Mouse (Mus musculus) left cerebral cortex, adult 2 months (tissue): ENCODE measurements around the gene Gsc2. TPM values are rescaled to one million over a fixed set of nuclear protein-coding genes. Genes with fewer than 3 reads are reported as not detected.

Experiments
- DNase-seq, 2 experiments: peaks; one replicate each; pipeline ENCODE4 v3.0.0; 2021 to 2022; ENCODE audit warnings: low spot score in 2 of 2, mixed read lengths in 1 of 2; ENCODE audit errors: extremely low spot score in 1 of 2
- H3K27ac ChIP-seq: fragments of 200-600 bp; 2 replicates; pipeline ENCODE4 v1.8.1; 2022
- H3K4me3 ChIP-seq: fragments of 200-600 bp; 2 replicates; pipeline ENCODE4 v1.8.1; 2022
- CTCF ChIP-seq: fragments of 200-600 bp; IDR thresholded peaks from 2 replicates; pipeline ENCODE4 v1.8.1; 2022; ENCODE audit warnings: antibody characterized with exemption, mild to moderate bottlenecking, moderate library complexity
- intact Hi-C: fragments of 180-260 bp; cut with DNase I; formaldehyde crosslinking; loops from one replicate; pipeline ENCODE4 v1.15.1; 2025
- total RNA-seq, 2 experiments: library from RNA; stranded (reverse); gene quantifications; 2 replicates each; pipeline ENCODE4 v1.2.3; 2021

Gene Gsc2
- total RNA-seq, 2 experiments from 2014 or later = not detected

DNA sequence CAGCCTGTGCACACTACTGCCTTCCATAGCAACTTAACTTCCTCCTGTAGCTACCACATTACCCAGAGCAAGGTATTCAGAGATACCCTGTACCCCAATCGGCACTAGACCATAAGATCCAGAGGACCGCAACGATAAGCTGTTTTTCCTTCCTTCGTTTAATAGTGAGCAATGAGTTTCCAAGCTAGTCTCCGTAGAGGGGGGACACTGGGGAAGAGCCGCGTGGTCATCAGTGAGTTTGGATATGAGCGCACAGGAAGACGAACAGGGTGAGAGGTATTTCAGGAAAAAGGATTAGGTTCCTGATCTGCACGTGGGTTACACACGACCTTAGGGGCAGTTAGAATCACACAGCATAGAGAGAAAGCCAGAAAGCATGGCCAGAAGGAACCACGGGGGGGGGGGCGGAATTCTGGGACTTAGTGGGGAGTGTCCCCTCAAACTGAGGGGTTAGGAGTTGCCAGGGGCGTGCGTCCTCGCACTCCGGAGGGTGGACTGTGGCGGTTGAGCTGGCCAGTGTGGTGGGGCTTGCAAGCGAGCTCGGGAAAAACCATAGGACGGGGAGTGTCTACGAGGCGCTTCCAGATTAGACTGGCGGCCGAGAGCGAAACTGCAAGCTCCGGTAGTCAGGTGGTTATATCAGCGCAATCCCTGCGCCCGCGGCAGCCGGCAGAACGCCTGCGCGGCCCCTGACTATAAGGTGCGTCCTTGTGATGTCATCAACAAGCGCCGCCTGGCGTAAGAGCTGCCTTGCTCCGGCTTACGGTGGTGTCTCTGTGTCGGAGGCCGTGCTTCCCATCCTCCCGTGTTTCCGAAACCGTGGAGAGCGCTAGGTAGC is 6.7 kb upstream of the Gsc2 start:
- peak; percentile 77 for TF ChIP-seq CTCF
- Histone ChIP-seq H3K4me3 (peak overlapping the region; percentile 78), H3K27ac (peak overlapping the region; percentile 90)
- peak; percentile 96 for DNase-seq
- intact Hi-C loops = loop anchor here (10.0 kb wide), 1 partner anchor 313 kb away; the partner anchor contains the start of gene Zdhhc8

- no peak for DNase-seq
- no peak overlapping the region for H3K27ac ChIP-seq
- H3K4me3 ChIP-seq = no peak overlapping the region
- intact Hi-C loops = loop anchor here (10.0 kb wide), 1 partner anchor 314 kb away; the partner anchor contains the start of gene Zdhhc8
- no peak for TF ChIP-seq CTCF
Observed at GRCm38 (mm10) chr16:17920586-17920985, 5.7 kb upstream of the Gsc2 start.

GRCm38 (mm10) chr16:17911052-17911595 is 3.7 kb downstream of the Gsc2 start, which contains the start of gene Ess2:
TSS of gene Ess2 (minus strand) at chr16:17911348.
- DNase-seq = peak; percentile 92
- intact Hi-C loops = loop anchor here (1.0 to 2.0 kb wide), 2 partner anchors 75 to 138 kb away; no protein-coding TSS in a partner anchor
- peak; percentile 98 for TF ChIP-seq CTCF
- H3K27ac ChIP-seq = peak within 1 kb of the TSS; percentile 90
- peak within 1 kb of the TSS; percentile 84 for H3K4me3 ChIP-seq

- no peak for TF ChIP-seq CTCF
- intact Hi-C loops = no loop called here
- no peak for DNase-seq
- no peak within 1 kb of the TSS for H3K27ac ChIP-seq
- no peak within 1 kb of the TSS for H3K4me3 ChIP-seq
Observed at GRCm38 (mm10) chr16:17898462-17898861, 16.4 kb downstream of the Gsc2 start, which contains the start of the genes Dgcr2 and Tssk2. TSS of gene Dgcr2 (minus strand) at chr16:17898562. TSS of gene Tssk2 (plus strand) at chr16:17898637.

DNA sequence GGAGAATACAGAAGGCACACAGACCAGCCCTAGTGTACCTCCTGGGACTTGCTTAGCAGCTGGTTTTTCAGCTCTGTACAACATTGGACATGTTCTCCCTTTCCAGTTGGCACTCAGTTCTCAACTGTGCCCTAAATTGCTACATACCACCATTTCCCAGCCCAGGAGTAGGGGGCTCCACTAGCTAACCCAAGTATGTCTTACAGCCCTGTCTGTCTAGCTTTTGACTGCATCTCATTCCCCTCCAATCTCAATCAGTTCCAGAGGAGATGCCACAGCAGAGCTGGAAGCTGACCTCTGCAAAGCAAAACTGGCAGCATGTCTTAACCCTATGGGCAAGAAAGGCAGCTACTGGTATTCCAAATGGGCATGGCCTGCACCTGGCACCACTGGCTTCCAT is 18.8 kb downstream of the Gsc2 start:
- H3K27ac ChIP-seq = no peak overlapping the region
- TF ChIP-seq CTCF = no peak
- H3K4me3 ChIP-seq = no peak overlapping the region
- no peak for DNase-seq
- intact Hi-C loops = no loop called here

- intact Hi-C loops = no loop called here
- DNase-seq = no peak
- no peak within 1 kb of the TSS for H3K27ac ChIP-seq
- no peak within 1 kb of the TSS for H3K4me3 ChIP-seq
- no peak for TF ChIP-seq CTCF
Observed at GRCm38 (mm10) chr16:17893923-17894322, 20.9 kb downstream of the Gsc2 start, which contains the start of gene Tssk1. TSS of gene Tssk1 (plus strand) at chr16:17894223.

- Histone ChIP-seq H3K27ac (no peak overlapping the region), H3K4me3 (no peak overlapping the region)
- intact Hi-C loops = no loop called here
- DNase-seq = no peak
- TF ChIP-seq CTCF = no peak
Observed at GRCm38 (mm10) chr16:17892606-17893005, 22.3 kb downstream of the Gsc2 start.

DNA sequence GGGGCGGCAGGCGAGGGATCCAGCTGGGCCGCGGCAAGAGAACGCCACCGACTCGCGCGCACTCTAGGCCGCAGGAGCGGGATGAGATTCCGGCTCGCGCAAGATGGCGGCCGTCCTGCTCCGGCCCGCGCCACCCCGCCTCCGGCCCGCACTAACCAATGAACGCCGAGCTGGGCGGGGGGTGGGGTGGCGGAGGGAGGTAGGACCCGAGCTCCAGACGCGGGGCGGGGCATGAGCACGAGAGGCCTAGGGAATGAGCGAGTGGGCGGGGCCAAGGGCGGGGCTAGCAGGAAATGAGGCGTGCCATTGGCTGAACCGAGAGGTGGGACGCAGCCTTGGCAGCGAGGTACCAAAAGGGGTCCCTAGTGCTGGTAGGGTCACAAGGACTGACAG is 23.3 kb downstream of the Gsc2 start, which contains the start of gene Gm20518:
Gm20518 (minus strand) TSS at position 105 of the 393 bp plus-strand sequence.
- peak within 1 kb of the TSS; percentile 99 for H3K27ac ChIP-seq
- peak within 1 kb of the TSS; percentile 99 for H3K4me3 ChIP-seq
- peak; percentile 98 to 99 for DNase-seq
- intact Hi-C loops = no loop called here
- TF ChIP-seq CTCF = no peak

- peak overlapping the region; percentile 99 for H3K27ac ChIP-seq
- peak; percentile 37 to 51 for DNase-seq
- peak overlapping the region; percentile 99 for H3K4me3 ChIP-seq
- TF ChIP-seq CTCF = no peak
- intact Hi-C loops = no loop called here
Observed at GRCm38 (mm10) chr16:17890917-17891566, 23.8 kb downstream of the Gsc2 start.

GRCm38 (mm10) chr16:17890342-17890727 is 24.5 kb downstream of the Gsc2 start:
- Histone ChIP-seq H3K27ac (no peak overlapping the region), H3K4me3 (peak overlapping the region; percentile 99)
- intact Hi-C loops = no loop called here
- TF ChIP-seq CTCF = no peak
- DNase-seq = no peak

DNA sequence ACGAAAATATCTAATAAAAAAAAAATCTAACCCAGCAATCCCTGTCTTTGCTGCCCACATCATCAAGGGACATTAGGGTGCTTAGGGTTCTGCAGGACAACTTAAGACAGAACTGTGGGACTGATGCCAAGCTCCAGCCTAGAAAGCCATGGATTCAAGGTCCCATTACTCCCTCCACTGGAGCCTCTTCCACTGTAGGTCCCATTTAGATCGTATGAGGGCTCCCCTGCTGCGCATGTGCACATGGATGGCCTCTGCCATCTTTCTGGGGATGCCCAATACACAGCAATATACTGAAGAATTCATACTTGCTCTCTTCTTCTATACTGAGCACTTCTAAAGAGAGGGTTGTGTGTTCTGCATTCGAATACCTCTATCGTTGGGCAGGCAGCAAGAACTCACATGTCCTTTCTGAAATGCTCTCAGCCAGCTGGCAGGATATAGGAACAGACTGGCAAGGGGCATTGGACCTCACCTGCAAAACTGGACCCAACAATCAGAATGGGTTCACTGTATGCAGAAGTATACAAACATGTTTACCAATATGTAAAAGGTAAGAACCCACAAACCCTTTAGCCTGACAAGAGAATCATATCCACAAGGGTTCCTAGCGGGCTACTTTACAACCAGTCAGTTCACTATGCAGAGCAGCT is 25.0 kb downstream of the Gsc2 start:
- peak overlapping the region; percentile 99 for H3K4me3 ChIP-seq
- DNase-seq = no peak
- no peak overlapping the region for H3K27ac ChIP-seq
- intact Hi-C loops = no loop called here
- no peak for TF ChIP-seq CTCF
